Mouse (Mus musculus): Measurements from ENCODE around the gene Olfr1338.

GRCm38 (mm10) chr4:118708086-118708485, 50.5 kb downstream of the Olfr1338 start:
- TF ChIP-seq CTCF (IDR thresholded peaks at IDR 0.05; ENCODE audit: extremely low read depth, insufficient read depth, low read length) (no peak), POLR2A (IDR thresholded peaks at IDR 0.05; ENCODE audit: extremely low read depth, insufficient read depth, low read length) (no peak)
